Mouse (Mus musculus) MEL (cell line): ENCODE measurements around the gene Evl.

Source experiments
- CHD1 ChIP-seq: IDR thresholded peaks from 2 replicates; pipeline ENCODE4 v1.6.1; 2012; ENCODE audit warnings: low read depth, mild to moderate bottlenecking, inconsistent platforms, low read length, improper control_type of control experiment
- CTCF ChIP-seq, 3 experiments: IDR thresholded peaks in 2 of 3; conservative IDR thresholded peaks in 1 of 3; 2 replicates each; pipeline ENCODE4 v1.5.1; 2011 to 2012; ENCODE audit warnings: low read length in 3 of 3, low read depth in 2 of 3, mild to moderate bottlenecking in 2 of 3, improper control_type of control experiment in 1 of 3, inconsistent platforms in 1 of 3, mixed read lengths in 1 of 3, moderate library complexity in 1 of 3; ENCODE audit not compliant: control insufficient read depth in 1 of 3, insufficient read depth in 1 of 3, poor library complexity in 1 of 3, severe bottlenecking in 1 of 3
- EP300 ChIP-seq, 2 experiments: IDR thresholded peaks; 2 replicates each; pipeline ENCODE4 v1.6.1; 2011; ENCODE audit warnings: improper control_type of control experiment in 2 of 2, low read length in 2 of 2, low read depth in 1 of 2, mild to moderate bottlenecking in 1 of 2
- ETS1 ChIP-seq: IDR thresholded peaks from 2 replicates; pipeline ENCODE4 v1.6.1; 2012; ENCODE audit warnings: low read depth, mild to moderate bottlenecking, inconsistent platforms, low read length, improper control_type of control experiment, moderate library complexity
- GATA1 ChIP-seq: IDR thresholded peaks from 2 replicates; pipeline ENCODE4 v1.6.1; 2011; ENCODE audit warnings: low read depth, low read length, improper control_type of control experiment
- HCFC1 ChIP-seq: IDR thresholded peaks from 2 replicates; pipeline ENCODE4 v1.6.1; 2012; ENCODE audit warnings: low read depth, mild to moderate bottlenecking, inconsistent platforms, low read length, improper control_type of control experiment, moderate library complexity
- KAT2A ChIP-seq: conservative IDR thresholded peaks from 2 replicates; pipeline ENCODE4 v1.6.1; 2012; ENCODE audit warnings: low read depth, low read length, improper control_type of control experiment, inconsistent platforms
- POLR2A ChIP-seq, 2 experiments: IDR thresholded peaks; 2 replicates each; pipeline ENCODE4 v1.6.1; 2011 to 2012; ENCODE audit warnings: low read length in 2 of 2, mild to moderate bottlenecking in 2 of 2, control low read depth in 1 of 2, improper control_type of control experiment in 1 of 2, low read depth in 1 of 2, moderate library complexity in 1 of 2; ENCODE audit not compliant: control insufficient read depth in 1 of 2, insufficient read depth in 1 of 2, poor library complexity in 1 of 2
- RAD21 ChIP-seq: IDR thresholded peaks from 2 replicates; pipeline ENCODE4 v1.6.1; 2011; ENCODE audit warnings: mild to moderate bottlenecking, low read depth, low read length, improper control_type of control experiment
- SIN3A ChIP-seq: IDR thresholded peaks from 2 replicates; pipeline ENCODE4 v1.6.1; 2012; ENCODE audit warnings: low read length, improper control_type of control experiment, inconsistent platforms
- ZKSCAN1 ChIP-seq: IDR thresholded peaks from 2 replicates; pipeline ENCODE4 v1.6.1; 2012; ENCODE audit warnings: low read depth, mild to moderate bottlenecking, inconsistent platforms, low read length, improper control_type of control experiment, moderate library complexity
- ZMIZ1 ChIP-seq: IDR thresholded peaks from 2 replicates; pipeline ENCODE4 v1.6.1; 2012; ENCODE audit warnings: low read depth, mild to moderate bottlenecking, inconsistent platforms, low read length, improper control_type of control experiment, moderate library complexity

- TF ChIP-seq CTCF (IDR thresholded peaks at IDR 0.05 in 2 of 3, conservative IDR thresholded peaks at IDR 0.05 in 1 of 3; ENCODE audit: control insufficient read depth in 1 of 3, insufficient read depth in 1 of 3, low read depth in 2 of 3, low read length in 3 of 3, poor library complexity in 1 of 3, severe bottlenecking in 1 of 3), result no peak
- TF ChIP-seq ETS1, result no peak
- TF ChIP-seq ZMIZ1, result no peak
- TF ChIP-seq GATA1, result no peak
- no peak for TF ChIP-seq EP300 (IDR thresholded peaks at IDR 0.05; ENCODE audit: low read depth in 1 of 2, low read length in 2 of 2)
- no peak for TF ChIP-seq RAD21
- TF ChIP-seq CHD1, result no peak
- TF ChIP-seq HCFC1, result no peak
- TF ChIP-seq POLR2A (IDR thresholded peaks at IDR 0.05; ENCODE audit: control insufficient read depth in 1 of 2, insufficient read depth in 1 of 2, low read depth in 1 of 2, low read length in 2 of 2, poor library complexity in 1 of 2), result no peak
- TF ChIP-seq KAT2A, result no peak
- TF ChIP-seq SIN3A, result no peak
- TF ChIP-seq ZKSCAN1, result no peak
These were observed 79.5 kb downstream of the Evl start for GRCm38 (mm10) chr12:108634031-108634430.
